ENCODE assay signal across 8 mouse cellular contexts in genomic region chr19:36347376-36347775, GRCm38 (mm10). TPM values are rescaled to one million over a fixed set of nuclear protein-coding genes. Genes with fewer than 3 reads are reported as not detected.
DNase-seq lines count a peak whose midpoint lies in the region; ATAC-seq and TF ChIP-seq lines count a peak whose summit lies in the region.

No protein-coding gene starts in this region.

- H3K9ac ChIP-seq in forebrain, embryonic 14.5 days (ENCODE audit: low read length) = peak overlapping the region; percentile 68; the same call in 1 of the 2 replicates
- H3K9ac ChIP-seq in neural tube, embryonic 13.5 days = no peak overlapping the region

- no peak for TF ChIP-seq CTCF in thymus, adult 2 months (IDR thresholded peaks at IDR 0.05; ENCODE audit: borderline replicate concordance, control insufficient read depth, extremely low read depth, insufficient read depth, low read length, poor library complexity)

- peaks cover 13% of the 10 kb centered on the region for H3K4me1 ChIP-seq in thymus, adult 2 months (replicated peaks; ENCODE audit: control insufficient read depth, insufficient read depth, low read length)
- H3K4me1 ChIP-seq in forebrain, embryonic 14.5 days (ENCODE audit: control insufficient read depth, insufficient read depth, low read length) = peaks cover 9% of the 10 kb centered on the region
- peaks cover 12% of the 10 kb centered on the region for H3K4me1 ChIP-seq in neural tube, embryonic 13.5 days (replicated peaks)

- no peaks in the 10 kb centered on the region for H3K9me3 ChIP-seq in forebrain, embryonic 14.5 days (replicated peaks; ENCODE audit: control insufficient read depth, low read length)
- H3K9me3 ChIP-seq in neural tube, embryonic 13.5 days = no peaks in the 10 kb centered on the region

- peak; percentile 12 for DNase-seq in thymus, adult 2 months
- DNase-seq in thymus, postnatal 14 days = no peak
- no peak for DNase-seq in forebrain, embryonic 14.5 days (ENCODE audit: low spot score)
- peak; percentile 66 to 71 for DNase-seq in kidney, postnatal 36 days
- DNase-seq in embryo, embryonic 9.5 days (ENCODE audit: extremely low spot score) = no peak
- no peak for DNase-seq in urinary bladder, postnatal 10 days (ENCODE audit: low spot score)
- no peak for DNase-seq in spleen, postnatal 10 days (ENCODE audit: low spot score in 2 of 2)

- ATAC-seq in forebrain, embryonic 14.5 days = no peak
- no peak for ATAC-seq in neural tube, embryonic 13.5 days (ENCODE audit: low read depth)

- no peak for TF ChIP-seq POLR2A in thymus, adult 2 months (IDR thresholded peaks at IDR 0.05; ENCODE audit: control insufficient read depth, extremely low read depth, insufficient read depth, low read length, poor library complexity)

- H3K27me3 ChIP-seq in thymus, adult 2 months (ENCODE audit: control insufficient read depth, insufficient read depth, low read length) = no peaks in the 10 kb centered on the region
- peaks cover 12% of the 10 kb centered on the region; the same call in 1 of the 2 replicates for H3K27me3 ChIP-seq in forebrain, embryonic 14.5 days (replicated peaks; ENCODE audit: control insufficient read depth, insufficient read depth, low read length)
- peaks cover 63% of the 10 kb centered on the region for H3K27me3 ChIP-seq in neural tube, embryonic 13.5 days

- H3K4me2 ChIP-seq in forebrain, embryonic 14.5 days (ENCODE audit: low read length) = peak overlapping the region; percentile 98
- peak overlapping the region; percentile 100 for H3K4me2 ChIP-seq in neural tube, embryonic 13.5 days

- peak overlapping the region; percentile 89 for H3K4me3 ChIP-seq in thymus, adult 2 months (ENCODE audit: control insufficient read depth, insufficient read depth, low read length)
- H3K4me3 ChIP-seq in forebrain, embryonic 14.5 days (ENCODE audit: low read depth, low read length) = peak overlapping the region; percentile 84
- H3K4me3 ChIP-seq in neural tube, embryonic 13.5 days = peak overlapping the region; percentile 77

- H3K27ac ChIP-seq in thymus, adult 2 months (ENCODE audit: control insufficient read depth, insufficient read depth, low read length) = no peak overlapping the region; the same call in 1 of the 2 replicates
- no peak overlapping the region for H3K27ac ChIP-seq in forebrain, embryonic 14.5 days (ENCODE audit: low read depth, low read length)
- H3K27ac ChIP-seq in neural tube, embryonic 13.5 days (replicated peaks) = no peak overlapping the region

- H3K36me3 ChIP-seq in thymus, adult 2 months (ENCODE audit: control insufficient read depth, insufficient read depth, low read length) = no peaks in the 10 kb centered on the region
- H3K36me3 ChIP-seq in forebrain, embryonic 14.5 days (ENCODE audit: control insufficient read depth, insufficient read depth, low read length) = no peaks in the 10 kb centered on the region
- H3K36me3 ChIP-seq in neural tube, embryonic 13.5 days = no peaks in the 10 kb centered on the region

- 5% methylated on average over 6 of the region's 6 CpGs for WGBS in thymus, adult 2 months
- 17% methylated on average over 6 of the region's 6 CpGs for WGBS in forebrain, embryonic 14.5 days
- WGBS in neural tube, embryonic 13.5 days = 21% methylated on average over 6 of the region's 6 CpGs

RNA-seq across cellular contexts. Expression of gene Pcgf5, which starts 0.7 kb away (rescaled TPM):
- 18.5 and 21.2 TPM in 2 replicates for polyA plus RNA-seq in thymus, adult 2 months (2012; rRNA removed)
- 13.6 and 14.9 TPM in 2 replicates for polyA plus RNA-seq in forebrain, embryonic 14.5 days (2014; fragmentation: Nextera tagmentation; extraction: Ambion mirVana)
- polyA plus RNA-seq in neural tube, embryonic 13.5 days (2015; fragmentation: Nextera tagmentation; extraction: Ambion mirVana) = 5.3 and 6.9 TPM in 2 replicates

Comparison
In these comparisons a context has a peak if more than half of its experiments do, and no peak if none do; other contexts are left out.
1. DNase-seq: peak in thymus, adult 2 months (single experiment) and kidney, postnatal 36 days (2 of 2); none in thymus, postnatal 14 days (single experiment), forebrain, embryonic 14.5 days (single experiment), embryo, embryonic 9.5 days (single experiment), urinary bladder, postnatal 10 days (single experiment) and spleen, postnatal 10 days (0 of 2).
2. Peak in every context shown above with its lines, with median percentiles within 50 percentile points of each other: H3K4me3 ChIP-seq.